Mouse (Mus musculus) hindbrain, postnatal 0 days (tissue): ENCODE results near the gene Sdc4. TPM values are rescaled to one million over a fixed set of nuclear protein-coding genes. Genes with fewer than 3 reads are reported as not detected.

ENCODE experiments used
- ATAC-seq: fragments of 200-750 bp; cut with Nextera tagmentation; 2 replicates; pipeline ENCODE4 v1.8.0; 2017; ENCODE audit warnings: mild to moderate bottlenecking, moderate TSS enrichment, moderate library complexity
- DNase-seq: peaks from one replicate; pipeline ENCODE4 v3.0.0-alpha.2; 2015; ENCODE audit warnings: low spot score
- H3K27ac ChIP-seq: fragments of 300-500 bp; sonication (generic); 2 replicates; pipeline ENCODE4 v1.5.1; 2014; ENCODE audit warnings: mild to moderate bottlenecking
- H3K27me3 ChIP-seq: fragments of 300-500 bp; sonication (generic); 2 replicates; pipeline ENCODE4 v1.6.1; 2014; ENCODE audit warnings: low read length, mixed read lengths; ENCODE audit not compliant: insufficient read depth
- H3K36me3 ChIP-seq: fragments of 300-500 bp; sonication (generic); 2 replicates; pipeline ENCODE4 v1.6.1; 2014; ENCODE audit warnings: low read length, mixed read lengths; ENCODE audit not compliant: insufficient read depth
- H3K4me1 ChIP-seq: fragments of 300-500 bp; sonication (generic); 2 replicates; pipeline ENCODE4 v1.6.1; 2014; ENCODE audit warnings: antibody characterized with exemption, low read length, mixed read lengths; ENCODE audit not compliant: insufficient read depth
- H3K4me2 ChIP-seq: fragments of 300-500 bp; sonication (generic); 2 replicates; pipeline ENCODE4 v1.6.1; 2014; ENCODE audit warnings: low read depth, mild to moderate bottlenecking, low read length, moderate library complexity, mixed read lengths
- H3K4me3 ChIP-seq: fragments of 300-500 bp; sonication (generic); 2 replicates; pipeline ENCODE4 v1.5.1; 2014; ENCODE audit warnings: low read length
- H3K9ac ChIP-seq: fragments of 300-500 bp; sonication (generic); replicated peaks from 2 replicates; pipeline ENCODE4 v1.6.1; 2014; ENCODE audit warnings: mild to moderate bottlenecking, low read length, moderate library complexity, mixed read lengths
- H3K9me3 ChIP-seq: fragments of 300-500 bp; sonication (generic); 2 replicates; pipeline ENCODE4 v1.6.1; 2016; ENCODE audit warnings: low read length, mixed read lengths
- CTCF ChIP-seq: IDR thresholded peaks from 2 replicates; pipeline ENCODE4 v1.5.1; 2016; ENCODE audit warnings: antibody characterized with exemption, control low read depth, low read depth
- WGBS: fragments of 180-500 bp; shearing (Covaris S2); extraction: QIAGEN DNeasy Blood & Tissue Kit; methylation state at CpG from one replicate; pipeline ENCODE4 v1.1.7; 2014; 5-methylcytosine and 5-hydroxymethylcytosine counted together
- polyA plus RNA-seq: library from polyadenylated mRNA; unstranded; fragments of >200 nt; fragmentation: Nextera tagmentation; extraction: Ambion mirVana; gene quantifications from 2 replicates; pipeline ENCODE4 v1.2.1, GENCODE M21; 2015
- total RNA-seq: library from RNA; depleted of rRNA; stranded (reverse); fragments of >200 nt; gene quantifications from 2 replicates; pipeline ENCODE4 v1.2.3, GENCODE M21; 2014; rRNA removed

The Sdc4 gene
- total and polyA plus RNA-seq, 2 experiments from 2014 or later, result 31.1 to 36.7 TPM

- 33% methylated on average over 11 of the region's 11 CpGs for WGBS
- no peaks in the 10 kb centered on the region for H3K9me3 ChIP-seq
- TF ChIP-seq CTCF, result no peak
- H3K27ac ChIP-seq, result no peak overlapping the region
- H3K4me2 ChIP-seq, result no peak overlapping the region
- no peak overlapping the region for H3K9ac ChIP-seq
- no peak for ATAC-seq
- H3K4me1 ChIP-seq, result peaks cover 6% of the 10 kb centered on the region
- H3K4me3 ChIP-seq, result no peak overlapping the region
- DNase-seq, result no peak
- H3K36me3 ChIP-seq, result no peaks in the 10 kb centered on the region
- H3K27me3 ChIP-seq, result peaks cover 9% of the 10 kb centered on the region; the same call in 1 of the 2 replicates
These were observed 59.9 kb downstream of the Sdc4 start for GRCm38 (mm10) chr2:164383656-164384399.

- Histone ChIP-seq H3K9ac (no peak overlapping the region), H3K4me2 (no peak overlapping the region), H3K36me3 (no peaks in the 10 kb centered on the region), H3K27ac (no peak overlapping the region), H3K4me1 (peaks cover 6% of the 10 kb centered on the region), H3K27me3 (peaks cover 6% of the 10 kb centered on the region; the same call in 1 of the 2 replicates), H3K9me3 (no peaks in the 10 kb centered on the region), H3K4me3 (no peak overlapping the region)
- no peak for DNase-seq
- TF ChIP-seq CTCF, result no peak
- 84% methylated on average over 3 of the region's 3 CpGs for WGBS
- no peak for ATAC-seq
These were observed 60.7 kb downstream of the Sdc4 start for GRCm38 (mm10) chr2:164382971-164383370.

- peaks cover 6% of the 10 kb centered on the region for H3K4me1 ChIP-seq
- no peak overlapping the region for H3K27ac ChIP-seq
- TF ChIP-seq CTCF, result peak; percentile 21; the same call in 1 of the 2 replicates
- H3K27me3 ChIP-seq, result no peaks in the 10 kb centered on the region
- ATAC-seq (no peak), DNase-seq (no peak)
- no peaks in the 10 kb centered on the region for H3K9me3 ChIP-seq
- H3K36me3 ChIP-seq, result no peaks in the 10 kb centered on the region
- H3K9ac ChIP-seq, result no peak overlapping the region
- WGBS, result 77% methylated on average over 8 of the region's 8 CpGs
- no peak overlapping the region for H3K4me3 ChIP-seq
- H3K4me2 ChIP-seq, result no peak overlapping the region
These were observed 62.0 kb downstream of the Sdc4 start for GRCm38 (mm10) chr2:164381726-164382125.

GRCm38 (mm10) chr2:164377478-164378426 is 65.9 kb downstream of the Sdc4 start:
- Histone ChIP-seq H3K4me1 (no peaks in the 10 kb centered on the region), H3K9me3 (no peaks in the 10 kb centered on the region), H3K36me3 (no peaks in the 10 kb centered on the region), H3K27me3 (no peaks in the 10 kb centered on the region), H3K4me3 (no peak overlapping the region), H3K9ac (no peak overlapping the region), H3K27ac (no peak overlapping the region), H3K4me2 (no peak overlapping the region)
- WGBS, result 92% methylated on average over 15 of the region's 15 CpGs
- no peak for TF ChIP-seq CTCF
- no peak for ATAC-seq
- DNase-seq, result no peak

Other genes with a start within 250 kb of the Sdc4 start
- gene Wfdc15a, start 243.8 kb downstream of the Sdc4 start, total RNA-seq, result not detected in 2 replicates
- gene Wfdc15a, start 243.8 kb downstream of the Sdc4 start, polyA plus RNA-seq, result not detected in 2 replicates
- gene Wfdc15b, start 222.2 kb downstream of the Sdc4 start, total RNA-seq, result not detected in 2 replicates
- gene Wfdc15b, start 222.2 kb downstream of the Sdc4 start, polyA plus RNA-seq, result not detected in 2 replicates
- not detected in 2 replicates for gene Svs2, start 205.4 kb downstream of the Sdc4 start, total RNA-seq
- gene Svs2, start 205.4 kb downstream of the Sdc4 start, polyA plus RNA-seq, result not detected in 2 replicates
- gene Svs3b, start 187.2 kb downstream of the Sdc4 start, total RNA-seq, result not detected in 2 replicates
- not detected in 2 replicates for gene Svs3b, start 187.2 kb downstream of the Sdc4 start, polyA plus RNA-seq
- not detected in 2 replicates for gene Svs4, start 165.4 kb downstream of the Sdc4 start, total RNA-seq
- not detected in 2 replicates for gene Svs4, start 165.4 kb downstream of the Sdc4 start, polyA plus RNA-seq
- not detected in 2 replicates for gene Svs3a, start 154.6 kb downstream of the Sdc4 start, total RNA-seq
- gene Svs3a, start 154.6 kb downstream of the Sdc4 start, polyA plus RNA-seq, result not detected in 2 replicates
- not detected in 2 replicates for gene Svs6, start 127.1 kb downstream of the Sdc4 start, total RNA-seq
- not detected in 2 replicates for gene Svs6, start 127.1 kb downstream of the Sdc4 start, polyA plus RNA-seq
- gene Svs5, start 111.1 kb downstream of the Sdc4 start, total RNA-seq, result not detected in 2 replicates
- not detected in 2 replicates for gene Svs5, start 111.1 kb downstream of the Sdc4 start, polyA plus RNA-seq
- gene Slpi, start 54.8 kb downstream of the Sdc4 start, total RNA-seq, result 4.3 TPM in 1 of 2 replicates, not detected in the other
- 0.40 and 0.82 TPM in 2 replicates for gene Slpi, start 54.8 kb downstream of the Sdc4 start, polyA plus RNA-seq
- gene Rbpjl, start 40.7 kb downstream of the Sdc4 start, total RNA-seq, result 0.22 TPM in 1 of 2 replicates, not detected in the other
- 0.14 and 0.21 TPM in 2 replicates for gene Rbpjl, start 40.7 kb downstream of the Sdc4 start, polyA plus RNA-seq
- 4.9 and 8.2 TPM in 2 replicates for gene Matn4, start 38.7 kb downstream of the Sdc4 start, total RNA-seq
- 4.7 and 5.0 TPM in 2 replicates for gene Matn4, start 38.7 kb downstream of the Sdc4 start, polyA plus RNA-seq
- gene Sys1, start 13.1 kb upstream of the Sdc4 start, total RNA-seq, result 165 and 315 TPM in 2 replicates
- 108 and 113 TPM in 2 replicates for gene Sys1, start 13.1 kb upstream of the Sdc4 start, polyA plus RNA-seq
- 34.4 and 36.9 TPM in 2 replicates for gene Gm20458, start 17.1 kb upstream of the Sdc4 start, total RNA-seq
- 9.6 and 10.8 TPM in 2 replicates for gene Gm20458, start 17.1 kb upstream of the Sdc4 start, polyA plus RNA-seq
- gene Trp53tg5, start 29.8 kb upstream of the Sdc4 start, total RNA-seq, result not detected in 2 replicates
- gene Trp53tg5, start 29.8 kb upstream of the Sdc4 start, polyA plus RNA-seq, result not detected in 2 replicates
- gene Dbndd2, start 42.2 kb upstream of the Sdc4 start, total RNA-seq, result 29.5 and 30.9 TPM in 2 replicates
- gene Dbndd2, start 42.2 kb upstream of the Sdc4 start, polyA plus RNA-seq, result 37.2 and 38.0 TPM in 2 replicates
- gene Pigt, start 53.6 kb upstream of the Sdc4 start, total RNA-seq, result 118 and 134 TPM in 2 replicates
- gene Pigt, start 53.6 kb upstream of the Sdc4 start, polyA plus RNA-seq, result 102 and 116 TPM in 2 replicates
- 1.5 and 2.7 TPM in 2 replicates for gene Wfdc2, start 118.5 kb upstream of the Sdc4 start, total RNA-seq
- gene Wfdc2, start 118.5 kb upstream of the Sdc4 start, polyA plus RNA-seq, result 3.1 and 4.5 TPM in 2 replicates
- not detected in 2 replicates for gene Spint3, start 129.6 kb upstream of the Sdc4 start, total RNA-seq
- not detected in 2 replicates for gene Spint3, start 129.6 kb upstream of the Sdc4 start, polyA plus RNA-seq
- gene Wfdc6a, start 141.6 kb upstream of the Sdc4 start, total RNA-seq, result 0.31 TPM in 1 of 2 replicates, not detected in the other
- 0.19 and 0.77 TPM in 2 replicates for gene Wfdc6a, start 141.6 kb upstream of the Sdc4 start, polyA plus RNA-seq
- not detected in 2 replicates for gene Eppin, start 149.7 kb upstream of the Sdc4 start, total RNA-seq
- not detected in 2 replicates for gene Eppin, start 149.7 kb upstream of the Sdc4 start, polyA plus RNA-seq
- gene Wfdc6b, start 169.6 kb upstream of the Sdc4 start, total RNA-seq, result not detected in 2 replicates
- gene Wfdc6b, start 169.6 kb upstream of the Sdc4 start, polyA plus RNA-seq, result not detected in 2 replicates
- not detected in 2 replicates for gene Wfdc8, start 169.7 kb upstream of the Sdc4 start, total RNA-seq
- gene Wfdc8, start 169.7 kb upstream of the Sdc4 start, polyA plus RNA-seq, result not detected in 2 replicates
- not detected in 2 replicates for gene Wfdc16, start 194.9 kb upstream of the Sdc4 start, total RNA-seq
- not detected in 2 replicates for gene Wfdc16, start 194.9 kb upstream of the Sdc4 start, polyA plus RNA-seq
- gene Wfdc10, start 212.2 kb upstream of the Sdc4 start, total RNA-seq, result not detected in 2 replicates
- gene Wfdc10, start 212.2 kb upstream of the Sdc4 start, polyA plus RNA-seq, result 0.60 TPM in 1 of 2 replicates, not detected in the other
- not detected in 2 replicates for gene Wfdc9, start 212.7 kb upstream of the Sdc4 start, total RNA-seq
- not detected in 2 replicates for gene Wfdc9, start 212.7 kb upstream of the Sdc4 start, polyA plus RNA-seq
- not detected in 2 replicates for gene Wfdc11, start 230.2 kb upstream of the Sdc4 start, total RNA-seq
- gene Wfdc11, start 230.2 kb upstream of the Sdc4 start, polyA plus RNA-seq, result not detected in 2 replicates
- gene Wfdc13, start 241.2 kb upstream of the Sdc4 start, total RNA-seq, result not detected in 2 replicates
- not detected in 2 replicates for gene Wfdc13, start 241.2 kb upstream of the Sdc4 start, polyA plus RNA-seq